Mouse (Mus musculus): ENCODE results near the gene Dvl3. TPM values are rescaled to one million over a fixed set of nuclear protein-coding genes. Genes with fewer than 3 reads are reported as not detected.

Dvl3 gene
- polyA plus RNA-seq, 1 experiment: 52.4 TPM

- WGBS: 47% methylated on average over 4 of the region's 4 CpGs
- Histone ChIP-seq H3K27ac (ENCODE audit: insufficient read depth, low read depth, low read length) (no peak overlapping the region), H3K27me3 (ENCODE audit: control insufficient read depth, insufficient read depth, low read length) (no peaks in the 10 kb centered on the region), H3K36me3 (ENCODE audit: control insufficient read depth, insufficient read depth, low read length) (peaks cover 62% of the 10 kb centered on the region), H3K4me3 (ENCODE audit: low read depth, low read length) (no peak overlapping the region), H3K4me1 (ENCODE audit: control insufficient read depth, insufficient read depth, insufficient read length, low read length) (peaks cover 10% of the 10 kb centered on the region)
- TF ChIP-seq CTCF (IDR thresholded peaks at IDR 0.05; ENCODE audit: extremely low read depth, insufficient read length, insufficient replicate concordance, low read depth, low read length) (no peak), POLR2A (IDR thresholded peaks at IDR 0.05; ENCODE audit: low read depth, low read length) (no peak)
These were observed 23.7 kb downstream of the Dvl3 start for GRCm38 (mm10) chr16:20540438-20540837.

GRCm38 (mm10) chr16:20545696-20546095 lies 28.9 kb downstream of the Dvl3 start:
- WGBS: 93% methylated on average over 10 of the region's 10 CpGs
- Histone ChIP-seq H3K36me3 (ENCODE audit: control insufficient read depth, insufficient read depth, low read length) (peaks cover 40% of the 10 kb centered on the region), H3K4me1 (ENCODE audit: control insufficient read depth, insufficient read depth, insufficient read length, low read length) (peaks cover 5% of the 10 kb centered on the region; the same call in 1 of the 2 replicates)

GRCm38 (mm10) chr16:20547423-20547822 lies 30.6 kb downstream of the Dvl3 start:
- Histone ChIP-seq H3K4me1 (ENCODE audit: control insufficient read depth, insufficient read depth, insufficient read length, low read length) (peaks cover 5% of the 10 kb centered on the region; the same call in 1 of the 2 replicates), H3K36me3 (ENCODE audit: control insufficient read depth, insufficient read depth, low read length) (peaks cover 40% of the 10 kb centered on the region), H3K4me3 (ENCODE audit: low read depth, low read length) (no peak overlapping the region), H3K27me3 (ENCODE audit: control insufficient read depth, insufficient read depth, low read length) (no peaks in the 10 kb centered on the region), H3K27ac (ENCODE audit: insufficient read depth, low read depth, low read length) (peak overlapping the region; percentile 76)
- 22% methylated on average over 5 of the region's 5 CpGs for WGBS
- no peak for TF ChIP-seq CTCF (IDR thresholded peaks at IDR 0.05; ENCODE audit: extremely low read depth, insufficient read length, insufficient replicate concordance, low read depth, low read length)
- TF ChIP-seq POLR2A (IDR thresholded peaks at IDR 0.05; ENCODE audit: low read depth, low read length): no peak

More at GRCm38 (mm10) chr16:20545696-20546095, 28.9 kb downstream of the Dvl3 start:
- TF ChIP-seq POLR2A (IDR thresholded peaks at IDR 0.05; ENCODE audit: low read depth, low read length): no peak
- TF ChIP-seq CTCF (IDR thresholded peaks at IDR 0.05; ENCODE audit: extremely low read depth, insufficient read length, insufficient replicate concordance, low read depth, low read length): no peak
- Histone ChIP-seq H3K27me3 (ENCODE audit: control insufficient read depth, insufficient read depth, low read length) (no peaks in the 10 kb centered on the region), H3K27ac (ENCODE audit: insufficient read depth, low read depth, low read length) (no peak overlapping the region), H3K4me3 (ENCODE audit: low read depth, low read length) (no peak overlapping the region)

GRCm38 (mm10) chr16:20548096-20548948 lies 31.5 kb downstream of the Dvl3 start, which contains the start of gene Abcf3:
Abcf3 (plus strand) TSS chr16:20548577.
- Histone ChIP-seq H3K27ac (ENCODE audit: insufficient read depth, low read depth, low read length) (peak within 1 kb of the TSS; percentile 76), H3K4me1 (ENCODE audit: control insufficient read depth, insufficient read depth, insufficient read length, low read length) (peaks cover 5% of the 10 kb centered on the region; the same call in 1 of the 2 replicates), H3K4me3 (ENCODE audit: low read depth, low read length) (peak within 1 kb of the TSS; percentile 82), H3K36me3 (ENCODE audit: control insufficient read depth, insufficient read depth, low read length) (peaks cover 43% of the 10 kb centered on the region), H3K27me3 (ENCODE audit: control insufficient read depth, insufficient read depth, low read length) (no peaks in the 10 kb centered on the region)
- WGBS: under 1% methylated on average over 56 of the region's 56 CpGs
- TF ChIP-seq POLR2A (IDR thresholded peaks at IDR 0.05; ENCODE audit: low read depth, low read length) (peak; percentile 71), CTCF (IDR thresholded peaks at IDR 0.05; ENCODE audit: extremely low read depth, insufficient read length, insufficient replicate concordance, low read depth, low read length) (no peak)

GRCm38 (mm10) chr16:20549161-20549560 lies 32.4 kb downstream of the Dvl3 start:
- TF ChIP-seq CTCF (IDR thresholded peaks at IDR 0.05; ENCODE audit: extremely low read depth, insufficient read length, insufficient replicate concordance, low read depth, low read length) (no peak), POLR2A (IDR thresholded peaks at IDR 0.05; ENCODE audit: low read depth, low read length) (no peak)
- 34% methylated on average over 9 of the region's 9 CpGs for WGBS
- peaks cover 45% of the 10 kb centered on the region for H3K36me3 ChIP-seq (ENCODE audit: control insufficient read depth, insufficient read depth, low read length)
- peaks cover 5% of the 10 kb centered on the region; the same call in 1 of the 2 replicates for H3K4me1 ChIP-seq (ENCODE audit: control insufficient read depth, insufficient read depth, insufficient read length, low read length)
- no peaks in the 10 kb centered on the region for H3K27me3 ChIP-seq (ENCODE audit: control insufficient read depth, insufficient read depth, low read length)
- peak overlapping the region; percentile 82 for H3K4me3 ChIP-seq (ENCODE audit: low read depth, low read length)
- H3K27ac ChIP-seq (ENCODE audit: insufficient read depth, low read depth, low read length): no peak overlapping the region

GRCm38 (mm10) chr16:20551691-20552090 lies 34.9 kb downstream of the Dvl3 start:
- Histone ChIP-seq H3K27me3 (ENCODE audit: control insufficient read depth, insufficient read depth, low read length) (no peaks in the 10 kb centered on the region), H3K4me1 (ENCODE audit: control insufficient read depth, insufficient read depth, insufficient read length, low read length) (peaks cover 5% of the 10 kb centered on the region; the same call in 1 of the 2 replicates), H3K36me3 (ENCODE audit: control insufficient read depth, insufficient read depth, low read length) (peaks cover 54% of the 10 kb centered on the region), H3K4me3 (ENCODE audit: low read depth, low read length) (no peak overlapping the region), H3K27ac (ENCODE audit: insufficient read depth, low read depth, low read length) (no peak overlapping the region)
- no peak for TF ChIP-seq CTCF (IDR thresholded peaks at IDR 0.05; ENCODE audit: extremely low read depth, insufficient read length, insufficient replicate concordance, low read depth, low read length)
- no peak for TF ChIP-seq POLR2A (IDR thresholded peaks at IDR 0.05; ENCODE audit: low read depth, low read length)
- WGBS: 93% methylated on average over 5 of the region's 5 CpGs

- peaks cover 58% of the 10 kb centered on the region for H3K36me3 ChIP-seq (ENCODE audit: control insufficient read depth, insufficient read depth, low read length)
- H3K4me3 ChIP-seq (ENCODE audit: low read depth, low read length): no peak overlapping the region
- TF ChIP-seq CTCF (IDR thresholded peaks at IDR 0.05; ENCODE audit: extremely low read depth, insufficient read length, insufficient replicate concordance, low read depth, low read length): no peak
- TF ChIP-seq POLR2A (IDR thresholded peaks at IDR 0.05; ENCODE audit: low read depth, low read length): no peak
- WGBS: 86% methylated on average over 1 of the region's 1 CpGs
- no peaks in the 10 kb centered on the region for H3K27me3 ChIP-seq (ENCODE audit: control insufficient read depth, insufficient read depth, low read length)
- H3K27ac ChIP-seq (ENCODE audit: insufficient read depth, low read depth, low read length): no peak overlapping the region
- peaks cover 5% of the 10 kb centered on the region; the same call in 1 of the 2 replicates for H3K4me1 ChIP-seq (ENCODE audit: control insufficient read depth, insufficient read depth, insufficient read length, low read length)
These were observed 35.8 kb downstream of the Dvl3 start for GRCm38 (mm10) chr16:20552594-20552993.

Data from small intestine, adult 2 months (tissue).